Mouse (Mus musculus) embryonic fibroblast, embryonic 13.5 days (primary cell): ENCODE data around the gene Gm10220.

Source experiments
- CTCF ChIP-seq: IDR thresholded peaks from 2 replicates; pipeline ENCODE4 v1.5.1; 2011; ENCODE audit warnings: mild to moderate bottlenecking, control low read depth, low read length, moderate library complexity, borderline replicate concordance; ENCODE audit not compliant: insufficient read depth
- POLR2A ChIP-seq: IDR thresholded peaks from 2 replicates; pipeline ENCODE4 v1.6.1; 2011; ENCODE audit warnings: low read depth, mild to moderate bottlenecking, control low read depth, low read length, moderate library complexity

DNA sequence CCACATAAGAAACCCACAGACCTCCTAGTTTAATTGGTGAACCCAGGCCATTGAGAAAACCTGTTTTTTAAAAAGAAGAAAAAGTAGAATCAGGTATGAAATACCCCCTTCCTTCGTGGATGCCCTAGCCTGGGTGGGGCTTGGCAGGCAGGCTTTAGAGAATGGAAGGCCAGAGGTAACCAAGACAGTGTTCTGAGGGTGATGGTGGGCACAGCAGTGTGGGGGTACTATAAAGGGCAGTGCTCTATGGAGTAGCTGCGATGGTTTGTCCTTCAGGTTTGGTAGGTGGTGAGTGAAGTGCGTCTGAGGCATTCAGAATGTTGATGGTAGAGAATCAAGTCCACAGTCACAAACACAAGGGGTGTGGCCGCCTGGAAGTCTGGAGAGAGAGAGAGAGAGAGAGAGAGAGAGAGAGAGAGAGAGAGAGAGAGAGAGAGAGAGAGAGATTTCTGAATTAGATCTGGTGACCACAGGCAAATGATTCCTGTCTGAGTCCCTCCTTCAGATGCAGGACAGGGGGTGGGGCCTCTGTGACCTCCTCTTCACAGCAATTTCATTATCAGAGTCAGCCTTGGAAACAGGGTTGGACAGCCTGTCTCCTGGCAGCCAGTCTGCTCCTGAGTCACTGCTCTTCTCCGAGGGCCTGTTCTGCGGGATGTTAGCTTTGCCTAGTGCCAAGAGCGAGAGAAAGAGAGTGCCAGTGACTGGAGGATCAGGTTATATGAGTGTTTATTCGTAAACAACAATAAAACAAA is 44.0 kb upstream of the Gm10220 start:
- no peak for TF ChIP-seq CTCF
- TF ChIP-seq POLR2A, result no peak
